Mouse (Mus musculus) lung, postnatal 0 days (tissue): ENCODE results near the gene Gm11437.
A peak's percentile ranks its signal among the peaks of the same experiment; 100 is the strongest.

Source experiments
- CTCF ChIP-seq: IDR thresholded peaks from 2 replicates; pipeline ENCODE4 v1.5.1; 2016; ENCODE audit warnings: antibody characterized with exemption, mild to moderate bottlenecking
- EP300 ChIP-seq: IDR thresholded peaks from 2 replicates; pipeline ENCODE4 v1.6.1; 2016; ENCODE audit warnings: antibody characterized with exemption, mild to moderate bottlenecking, control low read depth

DNA sequence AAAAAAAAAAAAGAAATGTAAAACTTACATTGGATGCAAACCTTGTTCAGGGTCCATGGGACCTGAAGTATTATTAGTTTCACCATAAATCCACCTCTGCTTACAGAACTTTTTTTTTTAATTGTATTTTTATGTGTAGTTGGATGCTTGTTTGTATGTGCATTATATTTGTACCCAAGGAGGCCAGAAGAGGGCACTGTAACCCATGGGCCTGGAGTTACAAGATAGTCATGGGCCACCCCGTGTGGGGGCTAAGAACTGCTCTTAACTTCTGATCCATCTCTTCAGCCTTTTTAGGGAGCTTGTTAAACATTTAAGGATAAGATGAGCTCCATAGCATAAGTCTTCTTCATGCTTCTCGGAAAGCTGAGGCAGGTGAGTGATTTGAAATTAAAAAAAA, 16.4 kb downstream of the Gm11437 start:
- TF ChIP-seq CTCF (peak; percentile 47), EP300 (no peak)
